Mouse (Mus musculus) liver, embryonic 14.5 days (tissue): ENCODE data around the gene Sept14. TPM values are rescaled to one million over a fixed set of nuclear protein-coding genes. Genes with fewer than 3 reads are reported as not detected.

Experiments
- ATAC-seq: fragments of 200-750 bp; cut with Nextera tagmentation; 2 replicates; pipeline ENCODE4 v1.8.0; 2017; ENCODE audit warnings: moderate number of reproducible peaks, mild to moderate bottlenecking, moderate library complexity; ENCODE audit not compliant: insufficient read depth
- DNase-seq, 3 experiments: peaks; one replicate each; pipeline ENCODE4 v3.0.0-alpha.2; 2012 to 2013; ENCODE audit warnings: low read depth in 3 of 3, low spot score in 3 of 3
- H3K27ac ChIP-seq: fragments of 300-500 bp; sonication (generic); 2 replicates; pipeline ENCODE4 v1.5.1; 2014; ENCODE audit warnings: moderate library complexity, mild to moderate bottlenecking, control low read depth, inconsistent platforms
- H3K27me3 ChIP-seq: fragments of 300-500 bp; sonication (generic); 2 replicates; pipeline ENCODE4 v1.6.1; 2014; ENCODE audit warnings: mild to moderate bottlenecking, low read length, moderate library complexity; ENCODE audit not compliant: control insufficient read depth, insufficient read depth
- H3K36me3 ChIP-seq: fragments of 300-500 bp; sonication (generic); replicated peaks from 2 replicates; pipeline ENCODE4 v1.6.1; 2014; ENCODE audit warnings: low read depth; ENCODE audit not compliant: control insufficient read depth, insufficient read depth
- H3K4me1 ChIP-seq, 2 experiments: fragments of 200-500 bp in 1 of 2; fragments of 300-500 bp in 1 of 2; sonication (generic) in 1 of 2; replicated peaks; 2 replicates each; pipeline ENCODE4 v1.6.1; 2012 to 2014; ENCODE audit warnings: antibody characterized with exemption in 1 of 2, inconsistent platforms in 1 of 2, low read length in 1 of 2; ENCODE audit not compliant: control insufficient read depth in 2 of 2, insufficient read depth in 2 of 2
- H3K4me2 ChIP-seq: fragments of 300-500 bp; sonication (generic); 2 replicates; pipeline ENCODE4 v1.6.1; 2014; ENCODE audit warnings: low read depth, mild to moderate bottlenecking, control low read depth, moderate library complexity
- H3K4me3 ChIP-seq, 2 experiments: fragments of 200-500 bp in 1 of 2; fragments of 300-500 bp in 1 of 2; sonication (generic) in 1 of 2; 2 replicates each; pipeline ENCODE4 v1.5.1; 2012 to 2014; ENCODE audit warnings: low read depth in 2 of 2, low read length in 2 of 2, mild to moderate bottlenecking in 2 of 2, control low read depth in 1 of 2, inconsistent platforms in 1 of 2, moderate library complexity in 1 of 2; ENCODE audit not compliant: insufficient read depth in 1 of 2
- H3K9ac ChIP-seq: fragments of 300-500 bp; sonication (generic); replicated peaks from 2 replicates; pipeline ENCODE4 v1.6.1; 2014; ENCODE audit warnings: mild to moderate bottlenecking, control low read depth, moderate library complexity
- H3K9me3 ChIP-seq: fragments of 300-500 bp; sonication (generic); 2 replicates; pipeline ENCODE4 v1.6.1; 2016; ENCODE audit warnings: low read length, mixed read lengths; ENCODE audit not compliant: control insufficient read depth
- CTCF ChIP-seq: IDR thresholded peaks from 2 replicates; pipeline ENCODE4 v1.5.1; 2016; ENCODE audit warnings: antibody characterized with exemption, low read depth, control low read depth
- EP300 ChIP-seq: IDR thresholded peaks from 2 replicates; pipeline ENCODE4 v1.6.1; 2016; ENCODE audit warnings: antibody characterized with exemption, low read depth
- WGBS: fragments of 180-500 bp; shearing (Covaris S2); extraction: QIAGEN DNeasy Blood & Tissue Kit; methylation state at CpG from one replicate; pipeline ENCODE4 v1.1.7; 2014; ENCODE audit not compliant: insufficient replicate concordance; 5-methylcytosine and 5-hydroxymethylcytosine counted together
- polyA plus RNA-seq, 2 experiments: library from polyadenylated mRNA; depleted of rRNA in 1 of 2; stranded (reverse) in 1 of 2; unstranded in 1 of 2; fragments of >200 nt; fragmentation: Nextera tagmentation in 1 of 2; extraction: Ambion mirVana in 1 of 2; gene quantifications; 2 replicates each; pipeline versions ENCODE4 v1.2.1 to v1.2.3; 2012 to 2014

Sept14 gene
- polyA plus RNA-seq, 2 experiments: not detected

DNA sequence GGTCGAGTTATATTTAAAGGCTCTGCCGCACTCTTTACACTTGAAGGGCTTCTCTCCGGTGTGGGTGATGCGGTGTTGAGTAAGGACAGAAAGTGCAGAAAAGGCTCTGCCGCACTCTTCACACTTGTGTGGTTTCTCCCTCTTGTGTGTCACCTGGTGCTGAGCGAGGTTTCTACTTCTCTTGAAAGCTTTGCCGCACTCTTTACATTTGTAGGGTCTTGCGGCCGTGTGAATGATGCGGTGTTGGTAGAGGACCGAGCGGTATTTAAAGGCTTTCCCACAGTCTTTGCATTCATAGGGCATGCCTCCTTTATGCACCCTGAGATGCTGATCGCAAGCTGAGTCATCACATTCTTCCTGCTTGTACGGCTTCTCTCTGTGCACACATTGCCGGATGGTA, 50.4 kb downstream of the Sept14 start:
- Histone ChIP-seq H3K4me2 (no peak overlapping the region), H3K36me3 (peaks cover 4% of the 10 kb centered on the region; the same call in 1 of the 2 replicates), H3K9ac (no peak overlapping the region), H3K9me3 (no peaks in the 10 kb centered on the region), H3K27me3 (no peaks in the 10 kb centered on the region), H3K27ac (no peak overlapping the region), H3K4me1 (no peaks in the 10 kb centered on the region), H3K4me3 (no peak overlapping the region)
- DNase-seq (no peak), ATAC-seq (no peak)
- 85% methylated on average over 15 of the region's 15 CpGs for WGBS
- TF ChIP-seq EP300 (no peak), CTCF (no peak)

GRCm38 (mm10) chr5:129657016-129657415, 51.3 kb downstream of the Sept14 start:
- TF ChIP-seq EP300 (no peak), CTCF (no peak)
- Histone ChIP-seq H3K9me3 (no peaks in the 10 kb centered on the region), H3K4me2 (no peak overlapping the region), H3K9ac (no peak overlapping the region), H3K4me1 (no peaks in the 10 kb centered on the region), H3K4me3 (no peak overlapping the region), H3K36me3 (peaks cover 4% of the 10 kb centered on the region; the same call in 1 of the 2 replicates), H3K27me3 (no peaks in the 10 kb centered on the region), H3K27ac (no peak overlapping the region)
- 85% methylated on average over 10 of the region's 10 CpGs for WGBS
- ATAC-seq (no peak), DNase-seq (no peak)

GRCm38 (mm10) chr5:129650858-129651257, 57.5 kb downstream of the Sept14 start:
- Histone ChIP-seq H3K27ac (no peak overlapping the region), H3K9ac (no peak overlapping the region), H3K4me2 (no peak overlapping the region), H3K27me3 (no peaks in the 10 kb centered on the region), H3K4me3 (no peak overlapping the region), H3K36me3 (no peaks in the 10 kb centered on the region), H3K9me3 (no peaks in the 10 kb centered on the region), H3K4me1 (no peaks in the 10 kb centered on the region)
- 69% methylated on average over 5 of the region's 5 CpGs for WGBS
- DNase-seq (no peak), ATAC-seq (no peak)
- TF ChIP-seq CTCF (no peak), EP300 (no peak)

Other genes starting within 250 kb of the Sept14 start
- gene Sfswap, start 207.3 kb downstream of the Sept14 start, polyA plus RNA-seq (2012; rRNA removed): 21.3 and 25.9 TPM in 2 replicates
- gene Sfswap, start 207.3 kb downstream of the Sept14 start, polyA plus RNA-seq (2014; fragmentation: Nextera tagmentation; extraction: Ambion mirVana): 13.1 and 15.7 TPM in 2 replicates
- 0.18 and 0.26 TPM in 2 replicates for gene Mmp17, start 124.3 kb downstream of the Sept14 start, polyA plus RNA-seq (2012; rRNA removed)
- gene Mmp17, start 124.3 kb downstream of the Sept14 start, polyA plus RNA-seq (2014; fragmentation: Nextera tagmentation; extraction: Ambion mirVana): 0.20 and 0.49 TPM in 2 replicates
- 0.67 and 0.75 TPM in 2 replicates for gene Zfp11, start 38.4 kb downstream of the Sept14 start, polyA plus RNA-seq (2012; rRNA removed)
- gene Zfp11, start 38.4 kb downstream of the Sept14 start, polyA plus RNA-seq (2014; fragmentation: Nextera tagmentation; extraction: Ambion mirVana): 0.61 and 0.65 TPM in 2 replicates
- gene Mrps17, start 7.0 kb upstream of the Sept14 start, polyA plus RNA-seq (2012; rRNA removed): 46.8 and 54.6 TPM in 2 replicates
- gene Mrps17, start 7.0 kb upstream of the Sept14 start, polyA plus RNA-seq (2014; fragmentation: Nextera tagmentation; extraction: Ambion mirVana): 111 TPM in 2 replicates
- gene Nipsnap2, start 16.6 kb upstream of the Sept14 start, polyA plus RNA-seq (2012; rRNA removed): 8.5 and 15.9 TPM in 2 replicates
- 22.6 and 22.8 TPM in 2 replicates for gene Nipsnap2, start 16.6 kb upstream of the Sept14 start, polyA plus RNA-seq (2014; fragmentation: Nextera tagmentation; extraction: Ambion mirVana)
- 33.3 and 33.6 TPM in 2 replicates for gene Psph, start 78.9 kb upstream of the Sept14 start, polyA plus RNA-seq (2012; rRNA removed)
- 71.2 and 75.5 TPM in 2 replicates for gene Psph, start 78.9 kb upstream of the Sept14 start, polyA plus RNA-seq (2014; fragmentation: Nextera tagmentation; extraction: Ambion mirVana)
- gene Sumf2, start 138.5 kb upstream of the Sept14 start, polyA plus RNA-seq (2012; rRNA removed): 8.6 and 10.0 TPM in 2 replicates
- gene Sumf2, start 138.5 kb upstream of the Sept14 start, polyA plus RNA-seq (2014; fragmentation: Nextera tagmentation; extraction: Ambion mirVana): 15.0 and 19.1 TPM in 2 replicates
- 452 and 500 TPM in 2 replicates for gene Chchd2, start 179.0 kb upstream of the Sept14 start, polyA plus RNA-seq (2012; rRNA removed)
- gene Chchd2, start 179.0 kb upstream of the Sept14 start, polyA plus RNA-seq (2014; fragmentation: Nextera tagmentation; extraction: Ambion mirVana): 630 and 646 TPM in 2 replicates
- 0.43 and 0.70 TPM in 2 replicates for gene Zbed5, start 187.2 kb upstream of the Sept14 start, polyA plus RNA-seq (2012; rRNA removed)
- gene Zbed5, start 187.2 kb upstream of the Sept14 start, polyA plus RNA-seq (2014; fragmentation: Nextera tagmentation; extraction: Ambion mirVana): 0.67 and 1.4 TPM in 2 replicates
- 0.05 and 0.10 TPM in 2 replicates for gene Phkg1, start 190.0 kb upstream of the Sept14 start, polyA plus RNA-seq (2012; rRNA removed)
- 0.10 and 0.18 TPM in 2 replicates for gene Phkg1, start 190.0 kb upstream of the Sept14 start, polyA plus RNA-seq (2014; fragmentation: Nextera tagmentation; extraction: Ambion mirVana)
- gene Nupr1l, start 200.0 kb upstream of the Sept14 start, polyA plus RNA-seq (2012; rRNA removed): 0.26 and 0.61 TPM in 2 replicates
- 0.71 and 0.72 TPM in 2 replicates for gene Nupr1l, start 200.0 kb upstream of the Sept14 start, polyA plus RNA-seq (2014; fragmentation: Nextera tagmentation; extraction: Ambion mirVana)
- 16.5 and 16.6 TPM in 2 replicates for gene Vkorc1l1, start 233.5 kb upstream of the Sept14 start, polyA plus RNA-seq (2012; rRNA removed)
- 16.2 and 17.5 TPM in 2 replicates for gene Vkorc1l1, start 233.5 kb upstream of the Sept14 start, polyA plus RNA-seq (2014; fragmentation: Nextera tagmentation; extraction: Ambion mirVana)